Mouse (Mus musculus) spleen, adult 12 weeks (tissue): ENCODE results near the gene Cxcr2.

Experiments used
- DNase-seq: peaks from one replicate; pipeline ENCODE4 v3.0.0; 2022; ENCODE audit warnings: low spot score

Cxcr2 gene

GRCm38 (mm10) chr1:74153461-74154184 is at the start of gene Cxcr2:
Gene Cxcr2 (plus strand): TSS chr1:74153989.
- DNase-seq, result no peak

- no peak for DNase-seq
Measured at GRCm38 (mm10) chr1:74105660-74106059, 48.1 kb upstream of the Cxcr2 start.

- no peak for DNase-seq
Measured at GRCm38 (mm10) chr1:74106214-74106613, 47.6 kb upstream of the Cxcr2 start.

DNA sequence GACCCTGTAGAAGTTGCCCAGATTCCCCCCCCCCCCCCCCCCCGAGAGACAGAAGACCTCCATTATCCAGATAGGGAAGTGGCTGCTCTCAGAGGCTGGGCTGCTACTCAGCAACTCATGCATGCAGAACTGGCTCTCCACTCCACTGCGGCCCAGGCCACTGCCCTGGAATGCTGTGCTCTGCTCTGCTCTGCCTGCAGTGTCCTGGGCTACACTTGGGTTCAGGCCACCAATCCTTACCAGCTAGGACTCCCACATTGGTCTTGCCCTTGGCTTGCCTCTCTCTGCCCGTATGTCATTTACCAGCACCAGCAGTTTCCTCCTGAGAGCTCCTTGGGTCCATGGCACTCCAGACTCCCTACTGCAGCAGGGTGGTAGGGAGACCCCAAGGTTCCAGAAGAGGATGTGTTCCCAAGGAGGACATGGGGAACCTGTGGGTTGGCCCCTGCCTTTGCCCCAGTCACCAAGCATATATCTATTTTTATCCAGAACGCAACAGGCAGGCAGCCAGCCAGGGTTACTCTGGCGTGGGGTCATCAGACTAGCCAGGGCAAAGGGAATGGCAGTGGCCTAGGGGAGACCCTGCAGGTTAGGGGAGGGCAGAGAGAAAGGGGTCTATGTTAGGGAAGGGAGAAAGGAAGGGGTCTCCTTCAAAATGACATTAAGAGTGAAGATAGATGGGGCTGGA is 45.7 kb upstream of the Cxcr2 start:
- no peak for DNase-seq

DNA sequence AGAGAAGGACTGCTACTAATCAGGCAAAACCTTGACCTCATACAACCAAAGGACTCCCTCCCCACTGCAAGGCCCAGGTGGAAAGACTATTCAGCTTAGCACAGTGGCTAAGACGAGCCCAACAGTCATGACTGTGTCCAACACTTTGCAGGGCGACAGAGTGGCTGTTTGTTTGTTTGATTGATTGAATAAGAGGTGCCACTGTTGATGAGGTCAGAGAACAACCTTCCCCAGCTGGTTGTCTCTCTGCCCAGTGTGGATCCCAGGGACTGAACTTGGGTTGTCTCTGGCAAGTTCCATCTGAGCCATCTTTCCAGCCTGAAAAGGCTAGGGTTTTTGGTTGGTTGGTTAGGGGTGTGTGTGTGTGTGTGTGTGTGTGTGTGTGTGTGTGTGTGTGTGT is 44.1 kb upstream of the Cxcr2 start:
- no peak for DNase-seq

DNA sequence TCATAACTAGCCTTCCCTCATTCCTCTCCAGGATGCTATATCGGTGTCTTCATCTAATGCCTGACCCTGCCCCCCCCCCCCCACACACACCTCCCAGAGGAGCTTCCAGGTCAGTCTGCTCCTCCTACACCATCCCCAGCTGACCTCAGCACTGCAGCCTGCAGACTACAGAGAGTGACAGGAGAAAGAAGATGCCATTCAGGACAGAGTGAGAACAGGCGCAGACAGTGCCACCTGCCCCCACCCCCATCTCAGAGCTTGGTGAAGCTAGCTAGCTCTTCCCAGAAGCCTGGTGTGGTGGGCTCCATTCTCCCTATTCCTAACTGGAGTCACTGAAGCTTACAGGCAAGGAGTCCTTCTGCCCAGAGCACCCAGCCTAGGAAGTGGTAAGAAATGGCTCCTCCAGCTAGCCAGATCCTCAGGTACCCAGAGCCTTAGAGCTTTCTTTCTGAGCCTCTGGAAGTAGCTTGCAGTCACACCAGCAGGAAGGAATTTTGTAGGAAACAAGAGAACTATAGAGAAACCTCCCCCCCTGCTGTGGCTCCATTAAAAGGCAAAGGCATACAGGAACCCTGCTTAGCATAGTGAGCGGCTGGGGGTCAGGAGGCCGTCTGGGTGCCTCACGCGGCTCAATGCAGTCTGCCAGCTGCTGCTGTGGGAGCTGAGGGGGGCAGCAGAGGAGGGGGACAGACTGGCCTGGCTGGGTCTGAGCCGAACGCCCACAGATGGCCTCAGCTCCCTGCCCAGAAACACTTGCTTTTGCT is 42.7 kb upstream of the Cxcr2 start:
- DNase-seq, result no peak

GRCm38 (mm10) chr1:74111696-74112030 is 42.1 kb upstream of the Cxcr2 start:
- no peak for DNase-seq

- no peak for DNase-seq
Measured at GRCm38 (mm10) chr1:74113071-74113470, 40.7 kb upstream of the Cxcr2 start.

GRCm38 (mm10) chr1:74117876-74118275 is 35.9 kb upstream of the Cxcr2 start:
- no peak for DNase-seq

DNA sequence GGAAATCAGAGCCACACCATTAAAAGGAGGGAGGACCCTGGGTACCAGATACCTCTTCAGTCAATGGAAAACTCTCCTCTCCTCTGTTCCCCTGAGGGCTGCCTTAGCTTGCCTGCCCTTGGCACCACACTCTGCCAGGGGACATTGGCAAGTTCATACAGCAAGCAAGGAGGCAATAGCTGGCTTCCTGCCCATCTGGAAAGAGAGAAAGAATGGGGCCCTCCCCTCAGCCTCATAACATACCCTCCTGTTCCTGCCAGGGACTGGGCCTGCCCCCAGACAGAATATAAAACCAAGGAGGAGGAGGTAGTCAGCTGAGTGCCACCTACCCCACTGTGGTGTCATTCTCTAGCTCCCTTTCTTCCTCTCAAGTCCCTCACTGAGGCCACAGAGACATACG is 34.7 kb upstream of the Cxcr2 start:
- DNase-seq, result no peak

DNA sequence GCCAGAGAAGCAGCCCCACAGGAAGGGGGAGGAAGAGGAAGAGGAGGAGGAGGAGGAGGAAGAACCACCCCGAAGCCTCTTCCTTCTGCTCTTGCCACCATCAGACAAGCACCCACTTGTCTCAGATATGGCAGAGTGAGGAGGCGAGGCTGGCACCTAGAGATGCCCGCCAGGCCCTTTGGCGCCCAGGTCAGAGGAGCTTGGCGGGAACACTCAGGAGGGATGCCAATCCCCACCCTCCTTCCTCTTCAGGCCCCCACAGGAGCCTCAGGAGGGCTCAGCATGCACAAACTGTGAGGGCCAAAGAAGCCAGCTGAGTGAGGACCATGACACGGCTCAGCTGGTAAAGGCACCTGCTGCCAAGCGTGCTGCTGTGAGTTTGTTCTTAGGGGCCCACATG is 32.7 kb upstream of the Cxcr2 start:
- no peak for DNase-seq

- DNase-seq, result no peak
Measured at GRCm38 (mm10) chr1:74121821-74122576, 31.8 kb upstream of the Cxcr2 start.

GRCm38 (mm10) chr1:74123215-74123614 is 30.6 kb upstream of the Cxcr2 start:
- DNase-seq, result no peak

DNA sequence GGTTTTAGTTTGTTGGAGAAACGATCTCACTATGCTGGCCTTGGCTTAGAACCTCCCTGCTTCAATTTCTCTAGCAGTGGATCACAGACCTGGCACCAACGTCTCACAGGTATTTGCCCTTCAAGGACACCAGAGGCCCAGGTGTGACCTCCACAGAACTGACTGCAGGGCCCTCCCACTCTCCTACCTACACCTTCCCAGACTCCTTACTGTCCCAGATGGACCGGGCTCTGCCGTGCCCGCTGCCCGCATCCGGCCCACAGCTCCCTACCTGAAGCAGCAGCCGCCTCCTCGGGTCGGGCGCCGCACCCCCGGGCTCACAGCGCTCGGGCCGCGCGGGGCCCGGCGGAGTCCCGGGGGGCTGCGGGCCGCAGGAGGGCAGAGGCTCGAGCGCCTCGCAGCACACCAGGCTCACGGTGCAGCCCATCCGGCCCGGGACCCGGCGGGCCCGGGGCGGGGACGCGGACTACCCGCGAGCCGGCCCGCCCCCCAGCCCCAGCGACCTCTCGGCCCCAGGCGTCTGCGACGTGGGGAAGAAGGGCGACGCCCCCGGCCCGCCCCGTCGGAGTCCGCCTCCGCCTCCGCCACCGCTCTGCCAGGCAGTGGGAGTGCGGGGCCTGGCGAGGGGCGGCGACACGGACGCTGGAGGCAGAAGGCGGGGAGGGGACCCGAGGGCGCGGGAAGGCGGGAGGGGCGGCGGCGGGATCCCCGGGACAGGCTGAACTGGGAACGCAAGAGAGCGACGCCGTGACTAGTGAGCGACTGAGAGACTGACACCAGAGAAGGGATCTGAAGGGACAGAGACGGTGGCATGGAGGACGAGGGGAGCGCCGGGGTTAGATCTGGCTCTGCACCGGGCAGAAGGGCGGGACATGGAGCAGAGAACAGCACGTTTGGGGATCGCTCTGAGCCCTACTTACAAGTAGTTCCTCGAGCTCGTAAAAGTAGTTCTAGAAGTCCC is 29.5 kb upstream of the Cxcr2 start, which contains the start of gene Tns1:
Gene Tns1, minus strand, starts transcription at position 429 of the 961 bp plus-strand sequence.
- DNase-seq, result no peak

GRCm38 (mm10) chr1:74124991-74125552 is 28.7 kb upstream of the Cxcr2 start, which contains the start of gene Rufy4:
Gene Rufy4 (plus strand): TSS chr1:74125541.
- peak; percentile 54 for DNase-seq

- no peak for DNase-seq
Measured at GRCm38 (mm10) chr1:74130883-74131659, 22.7 kb upstream of the Cxcr2 start.

GRCm38 (mm10) chr1:74132011-74132410 is 21.8 kb upstream of the Cxcr2 start:
- no peak for DNase-seq

GRCm38 (mm10) chr1:74133954-74134353 is 19.8 kb upstream of the Cxcr2 start:
- no peak for DNase-seq

DNA sequence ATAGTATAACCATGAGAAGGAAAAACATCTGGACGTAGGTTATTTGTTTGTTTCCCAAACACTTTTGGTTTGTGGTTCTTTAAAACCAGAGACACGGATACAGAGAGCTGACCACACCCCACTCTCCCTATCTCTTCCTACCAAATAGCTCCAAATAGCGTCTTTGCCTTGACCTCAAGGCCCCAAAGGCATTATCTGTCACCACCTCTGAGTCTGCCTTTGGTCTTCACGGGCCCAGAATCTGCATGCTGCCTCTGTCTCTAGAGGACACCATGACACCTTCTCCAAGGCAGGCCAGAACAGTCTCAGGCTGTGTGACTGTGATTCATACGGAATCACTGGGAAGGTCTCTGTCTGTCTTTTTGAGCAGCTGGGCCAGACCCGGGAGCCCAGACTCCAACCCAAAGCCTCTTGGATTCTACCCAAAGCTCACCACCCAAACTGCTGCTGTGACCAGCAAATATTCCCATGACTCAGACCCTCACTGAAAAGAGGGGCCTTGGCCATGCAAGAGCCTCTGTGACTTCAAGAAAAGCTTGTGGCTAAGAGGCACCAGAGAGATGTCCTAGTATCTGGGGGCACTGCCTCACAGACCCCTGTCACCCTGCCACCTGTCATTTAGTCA is 18.4 kb upstream of the Cxcr2 start:
- DNase-seq, result no peak
